21 mouse cellular contexts compared by ENCODE assay signal in genomic region chr6:134040312-134040711, GRCm38 (mm10). TPM values are rescaled to one million over a fixed set of nuclear protein-coding genes. Genes with fewer than 3 reads are reported as not detected.
DNase-seq lines count a peak whose midpoint lies in the region; ATAC-seq and TF ChIP-seq lines count a peak whose summit lies in the region.
"Had no signal": no experiment of that assay in that cellular context is flagged by ENCODE, and none has a peak within 500 bp of the region (broad histone marks: within the 10 kb centered on the region; RNA-seq: fewer than 3 reads in every experiment).

No protein-coding gene starts in this region.

- 65% methylated on average over 3 of the region's 3 CpGs for WGBS in heart, embryonic 12.5 days

- H3K4me3 ChIP-seq in heart, embryonic 12.5 days: no peak overlapping the region
- H3K4me3 ChIP-seq in megakaryocyte, embryonic 14.5 days (replicated peaks): peak overlapping the region; percentile 88
- H3K4me3 ChIP-seq in myocyte: no peak overlapping the region
- H3K4me3 ChIP-seq: forebrain, embryonic 10.5 days; forebrain, embryonic 13.5 days; hindbrain, embryonic 12.5 days; hindbrain, embryonic 15.5 days had no signal

- DNase-seq in heart, postnatal 4 days: no peak
- DNase-seq in cerebellum, adult 8-10 months: no peak
- DNase-seq: adrenal gland, adult 8-10 months; adrenal gland, postnatal 25 days; cerebellum, adult 11-12 months; cerebellum, adult 9-10 months; cerebellum, postnatal 14 days; gastrocnemius, postnatal 10 days; gastrocnemius, postnatal 36 days had no signal

- no peaks in the 10 kb centered on the region for H3K9me3 ChIP-seq in heart, embryonic 12.5 days (replicated peaks)
- no peaks in the 10 kb centered on the region for H3K9me3 ChIP-seq in megakaryocyte, embryonic 14.5 days
- H3K9me3 ChIP-seq: forebrain, embryonic 10.5 days; forebrain, embryonic 13.5 days; hindbrain, embryonic 12.5 days; hindbrain, embryonic 15.5 days had no signal

- no peak for TF ChIP-seq POLR2A in myocyte (IDR thresholded peaks at IDR 0.05; ENCODE audit: insufficient read length, low read depth)

- H3K79me2 ChIP-seq in myocyte (ENCODE audit: control insufficient read depth, insufficient read depth): peaks cover 91% of the 10 kb centered on the region

- H3K4me2 ChIP-seq in heart, embryonic 12.5 days: no peak overlapping the region
- no peak overlapping the region for H3K4me2 ChIP-seq in myocyte (ENCODE audit: low read depth)
- H3K4me2 ChIP-seq: forebrain, embryonic 13.5 days; heart, embryonic 11.5 days; hindbrain, embryonic 12.5 days; hindbrain, embryonic 15.5 days had no signal

- no peaks in the 10 kb centered on the region for H3K27me3 ChIP-seq in heart, embryonic 12.5 days (replicated peaks)
- H3K27me3 ChIP-seq in megakaryocyte, embryonic 14.5 days (replicated peaks): no peaks in the 10 kb centered on the region
- H3K27me3 ChIP-seq in myocyte (ENCODE audit: control insufficient read depth, insufficient read depth, insufficient read length): no peaks in the 10 kb centered on the region
- H3K27me3 ChIP-seq: forebrain, embryonic 13.5 days; hindbrain, embryonic 12.5 days; hindbrain, embryonic 15.5 days had no signal

- peak overlapping the region; percentile 46; the same call in 1 of the 2 replicates for H3K27ac ChIP-seq in heart, embryonic 12.5 days (ENCODE audit: poor library complexity, severe bottlenecking)
- H3K27ac ChIP-seq: forebrain, embryonic 10.5 days; forebrain, embryonic 13.5 days; hindbrain, embryonic 12.5 days; hindbrain, embryonic 15.5 days had no signal

- no peak overlapping the region for H3K9ac ChIP-seq in heart, embryonic 12.5 days
- H3K9ac ChIP-seq: forebrain, embryonic 13.5 days; hindbrain, embryonic 12.5 days; hindbrain, embryonic 15.5 days had no signal

- ATAC-seq in heart, embryonic 12.5 days (ENCODE audit: insufficient number of reproducible peaks, low FRiP score): no peak
- ATAC-seq in megakaryocyte, adult 5-6 weeks (ENCODE audit: poor library complexity, severe bottlenecking): no peak
- ATAC-seq: activated CD4-positive, CD25-positive, alpha-beta regulatory T cell, adult 4 months; forebrain, embryonic 13.5 days; forebrain, embryonic 16.5 days; intestine, postnatal 0 days had no signal

- no peaks in the 10 kb centered on the region for H3K36me3 ChIP-seq in heart, embryonic 12.5 days
- peaks cover 9% of the 10 kb centered on the region for H3K36me3 ChIP-seq in megakaryocyte, embryonic 14.5 days (replicated peaks; ENCODE audit: low read length)
- H3K36me3 ChIP-seq in myocyte (ENCODE audit: control insufficient read depth, insufficient read depth): no peaks in the 10 kb centered on the region
- H3K36me3 ChIP-seq: hindbrain, embryonic 12.5 days; hindbrain, embryonic 15.5 days had no signal

- no peak overlapping the region for H3ac ChIP-seq in myocyte (ENCODE audit: control insufficient read depth, insufficient read length)

- H3K4me1 ChIP-seq in heart, embryonic 12.5 days (replicated peaks): peaks cover 79% of the 10 kb centered on the region
- peaks cover 73% of the 10 kb centered on the region for H3K4me1 ChIP-seq in megakaryocyte, embryonic 14.5 days

TF ChIP-seq in myocyte, 11 proteins besides CTCF, POLR2A, EP300 and RAD21:
- TF ChIP-seq USF1 (IDR thresholded peaks at IDR 0.05; ENCODE audit: low read depth) (no peak), MYOD1 (IDR thresholded peaks at IDR 0.05; ENCODE audit: control insufficient read depth in 1 of 3, insufficient read length in 2 of 3, low read depth in 2 of 3) (peak in 1 of 3 experiments; percentile 58), MYOG (IDR thresholded peaks at IDR 0.05; ENCODE audit: control insufficient read depth in 1 of 3, insufficient read depth in 1 of 3, insufficient read length in 2 of 3, low read depth in 2 of 3) (peak in 2 of 3 experiments; percentile 35 to 62)

RNA-seq across cellular contexts. Expression of gene Etv6, which starts 4.8 kb away (rescaled TPM):
- 19.9 and 20.9 TPM in 2 replicates for polyA plus RNA-seq in heart, embryonic 12.5 days (2016; fragmentation: Nextera tagmentation; extraction: Ambion mirVana)
- 10 to 100 TPM; 28.9 to 32.0 TPM for total RNA-seq in heart, postnatal 4 days (2021)
- polyA plus RNA-seq in megakaryocyte, embryonic 14.5 days (2012; ENCODE audit: insufficient read depth, low replicate concordance): 152 and 256 TPM in 2 replicates
- 51.9 and 66.7 TPM in 2 replicates for total RNA-seq in megakaryocyte, adult 5-6 weeks (2015)
- 32.9 and 42.3 TPM in 2 replicates for total RNA-seq in megakaryocyte, adult 5-6 weeks (2017)
- 6.8 TPM for polyA plus RNA-seq in myocyte (2012; fragmentation: generic; extraction: Trizol)
